Mouse (Mus musculus) macrophage (primary cell): ENCODE results near the gene Ubac1. TPM values are rescaled to one million over a fixed set of nuclear protein-coding genes. Genes with fewer than 3 reads are reported as not detected.

Source experiments
- H3K27ac ChIP-seq: fragments of 350-480 bp; formaldehyde crosslinking; 2 replicates; pipeline ENCODE4 v1.9.0; 2021
- H3K36me3 ChIP-seq: fragments of 350-480 bp; formaldehyde crosslinking; 2 replicates; pipeline ENCODE4 v1.9.0; 2021; ENCODE audit errors: inconsistent target
- H3K4me3 ChIP-seq: fragments of 350-480 bp; formaldehyde crosslinking; 2 replicates; pipeline ENCODE4 v1.9.0; 2021; ENCODE audit errors: inconsistent target
- H3K79me2 ChIP-seq: fragments of 350-480 bp; formaldehyde crosslinking; 2 replicates; pipeline ENCODE4 v1.9.0; 2021; ENCODE audit errors: inconsistent target
- WGBS: methylation state at CpG from one replicate; pipeline ENCODE4 v1.1.7; 2026; ENCODE audit warnings: inconsistent platforms; ENCODE audit not compliant: missing documents; 5-methylcytosine and 5-hydroxymethylcytosine counted together
- polyA plus RNA-seq: library from polyadenylated mRNA; stranded (reverse); fragments of 250-400 nt; gene quantifications from 3 replicates; pipeline ENCODE4 v1.2.4, GENCODE M21; 2018; ENCODE audit warnings: inconsistent platforms

Gene Ubac1
- polyA plus RNA-seq, 1 experiment from 2014 or later, result 16.6 TPM

GRCm38 (mm10) chr2:25970426-25970825 is 51.1 kb downstream of the Ubac1 start:
- Histone ChIP-seq H3K36me3 (no peaks in the 10 kb centered on the region), H3K4me3 (no peak overlapping the region), H3K79me2 (peaks cover 67% of the 10 kb centered on the region; the same call in 1 of the 2 replicates), H3K27ac (peak overlapping the region; percentile 56)
- 42% methylated on average over 2 of the region's 2 CpGs for WGBS

- no peak overlapping the region for H3K27ac ChIP-seq
- H3K36me3 ChIP-seq, result peaks cover 6% of the 10 kb centered on the region; the same call in 1 of the 2 replicates
- 98% methylated on average over 4 of the region's 4 CpGs for WGBS
- H3K4me3 ChIP-seq, result no peak overlapping the region
- H3K79me2 ChIP-seq, result peaks cover 56% of the 10 kb centered on the region; the same call in 1 of the 2 replicates
These were observed 52.2 kb downstream of the Ubac1 start for GRCm38 (mm10) chr2:25969319-25969718.

GRCm38 (mm10) chr2:25949291-25949690 is 72.3 kb downstream of the Ubac1 start:
- Histone ChIP-seq H3K27ac (no peak overlapping the region), H3K79me2 (no peaks in the 10 kb centered on the region), H3K4me3 (no peak overlapping the region), H3K36me3 (peaks cover 1% of the 10 kb centered on the region; the same call in 1 of the 2 replicates)
- 96% methylated on average over 3 of the region's 3 CpGs for WGBS

Other genes with a start within 250 kb of the Ubac1 start
- not detected in 3 replicates for gene Lcn11, start 244.7 kb downstream of the Ubac1 start, polyA plus RNA-seq
- gene Gm13539, start 239.5 kb downstream of the Ubac1 start, polyA plus RNA-seq, result not detected in 3 replicates
- gene Glt6d1, start 205.9 kb downstream of the Ubac1 start, polyA plus RNA-seq, result not detected in 3 replicates
- not detected in 3 replicates for gene Lcn9, start 198.6 kb downstream of the Ubac1 start, polyA plus RNA-seq
- gene Sohlh1, start 174.5 kb downstream of the Ubac1 start, polyA plus RNA-seq, result not detected in 3 replicates
- not detected in 3 replicates for gene Kcnt1, start 158.0 kb downstream of the Ubac1 start, polyA plus RNA-seq
- gene Camsap1, start 38.5 kb downstream of the Ubac1 start, polyA plus RNA-seq, result 4.0 to 19.1 TPM (median 6.9 TPM) in 3 replicates
- 16.9 to 21.8 TPM (median 19.0 TPM) in 3 replicates for gene Nacc2, start 101.5 kb upstream of the Ubac1 start, polyA plus RNA-seq
- not detected in 3 replicates for gene Lhx3, start 186.5 kb upstream of the Ubac1 start, polyA plus RNA-seq
- 3.6 to 10.0 TPM (median 4.6 TPM) in 3 replicates for gene Qsox2, start 215.8 kb upstream of the Ubac1 start, polyA plus RNA-seq